Mouse (Mus musculus) limb, embryonic 10.5 days (tissue): ENCODE data around the gene Myo9b. TPM values are rescaled to one million over a fixed set of nuclear protein-coding genes. Genes with fewer than 3 reads are reported as not detected.
"Not testable (repeated sequence)": the region's sequence is repeated elsewhere in the genome, so short reads cannot be mapped to it uniquely, and the experiment has no call there.

Experiments used
- DNase-seq: peaks from one replicate; pipeline ENCODE4 v3.0.0-alpha.2; 2017; ENCODE audit warnings: low spot score
- H3K27ac ChIP-seq: fragments of 300-500 bp; sonication (generic); 2 replicates; pipeline ENCODE4 v1.5.1; 2016; ENCODE audit warnings: mild to moderate bottlenecking
- H3K27me3 ChIP-seq: fragments of 300-500 bp; sonication (generic); 2 replicates; pipeline ENCODE4 v1.6.1; 2016; ENCODE audit warnings: low read depth, mild to moderate bottlenecking; ENCODE audit not compliant: poor library complexity, severe bottlenecking
- H3K36me3 ChIP-seq: fragments of 300-500 bp; sonication (generic); 2 replicates; pipeline ENCODE4 v1.6.1; 2016; ENCODE audit warnings: mild to moderate bottlenecking, moderate library complexity
- H3K4me1 ChIP-seq: fragments of 300-500 bp; sonication (generic); 2 replicates; pipeline ENCODE4 v1.6.1; 2016
- H3K4me3 ChIP-seq: fragments of 300-500 bp; sonication (generic); 2 replicates; pipeline ENCODE4 v1.5.1; 2016; ENCODE audit warnings: mild to moderate bottlenecking, moderate library complexity
- H3K9me3 ChIP-seq: fragments of 300-500 bp; sonication (generic); replicated peaks from 2 replicates; pipeline ENCODE4 v1.6.1; 2016; ENCODE audit warnings: mild to moderate bottlenecking
- whole genome bisulfite sequencing: fragments of 180-500 bp; shearing (Covaris S2); methylation state at CpG from one replicate; pipeline ENCODE4 v1.1.7; 2016; 5-methylcytosine and 5-hydroxymethylcytosine counted together
- polyA plus RNA-seq: library from polyadenylated mRNA; unstranded; fragments of >200 nt; fragmentation: Nextera tagmentation; extraction: Ambion mirVana; gene quantifications from 2 replicates; pipeline ENCODE4 v1.2.1, GENCODE M21; 2016

Myo9b gene
- polyA plus RNA-seq, 1 experiment from 2014 or later = 35.4 TPM

DNA sequence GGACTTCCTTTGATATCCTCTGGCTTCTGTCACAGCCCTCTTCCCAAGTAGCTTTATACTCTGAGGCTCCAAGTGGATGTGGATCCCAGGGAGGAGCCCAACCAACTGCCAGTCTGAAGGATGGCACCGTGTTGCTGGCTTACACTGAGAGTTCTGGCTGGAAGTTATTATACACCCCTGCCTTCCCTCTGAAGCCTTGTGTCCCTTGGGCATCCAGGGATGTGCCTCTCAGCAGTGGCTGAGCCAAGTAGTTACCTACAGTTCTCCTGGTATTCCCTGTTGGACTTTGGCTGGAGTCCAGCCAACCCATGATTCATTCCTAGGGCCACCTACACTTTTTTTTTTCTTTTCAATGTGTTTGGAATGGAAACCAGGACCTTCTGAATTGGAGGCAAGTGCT is 9.2 kb downstream of the Myo9b start:
- WGBS = 92% methylated on average over 1 of the region's 1 CpGs
- not testable (repeated sequence) for H3K9me3 ChIP-seq, H3K27me3 ChIP-seq, H3K4me1 ChIP-seq, H3K27ac ChIP-seq, H3K4me3 ChIP-seq, H3K36me3 ChIP-seq, DNase-seq

DNA sequence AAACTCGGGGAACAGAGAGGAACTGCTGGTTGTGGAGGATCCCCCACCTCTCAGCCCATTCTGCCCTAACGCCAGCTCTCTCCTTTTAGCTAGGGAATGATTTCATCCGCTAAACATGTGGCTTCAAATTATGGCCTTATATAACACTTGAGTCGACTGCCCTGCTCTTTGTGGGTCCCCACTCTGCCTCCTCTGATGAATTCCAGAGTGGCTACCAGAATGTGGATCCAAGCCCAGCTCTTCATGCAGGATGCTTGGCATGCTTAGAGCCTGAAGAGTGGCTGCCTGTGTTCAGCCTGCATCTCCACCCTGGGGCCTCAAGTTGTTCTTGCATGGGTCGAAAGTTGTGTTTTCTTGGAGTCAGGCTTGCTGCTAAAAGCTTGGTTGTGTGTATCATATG is 10.1 kb downstream of the Myo9b start:
- Histone ChIP-seq H3K27ac (no peak overlapping the region), H3K4me3 (no peak overlapping the region), H3K36me3 (0 out of 2 replicates have a peak, but pooled peaks cover 4% of the 10 kb centered on the region), H3K4me1 (0 out of 2 replicates have a peak, but pooled peaks cover 5% of the 10 kb centered on the region), H3K27me3 (no peaks in the 10 kb centered on the region), H3K9me3 (no peaks in the 10 kb centered on the region)
- no peak for DNase-seq
- 86% methylated on average over 5 of the region's 5 CpGs for WGBS

DNA sequence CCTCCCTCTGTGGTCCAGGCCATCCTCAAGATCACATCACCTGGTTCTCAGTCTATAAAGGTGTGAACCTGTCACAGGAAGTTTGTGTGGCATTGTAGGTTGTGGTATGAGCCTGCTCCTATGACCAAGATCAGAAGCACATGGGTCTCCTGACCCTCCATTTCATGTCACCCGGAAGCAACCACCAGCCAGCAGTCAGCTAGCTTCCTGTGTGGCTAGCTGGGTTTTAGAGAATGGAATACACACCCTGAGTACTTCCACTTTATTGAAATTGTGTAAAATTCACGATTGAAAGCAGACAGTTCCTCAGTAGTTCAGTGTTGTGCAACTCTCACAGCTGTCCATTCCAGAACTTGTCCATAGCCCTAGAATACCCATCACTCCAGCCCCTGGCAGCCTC is 13.7 kb downstream of the Myo9b start:
- not testable (repeated sequence) for DNase-seq, H3K4me1 ChIP-seq, H3K9me3 ChIP-seq, H3K27ac ChIP-seq, H3K27me3 ChIP-seq, H3K4me3 ChIP-seq
- 88% methylated on average over 2 of the region's 2 CpGs for whole genome bisulfite sequencing
- H3K36me3 ChIP-seq = peaks cover 33% of the 10 kb centered on the region

DNA sequence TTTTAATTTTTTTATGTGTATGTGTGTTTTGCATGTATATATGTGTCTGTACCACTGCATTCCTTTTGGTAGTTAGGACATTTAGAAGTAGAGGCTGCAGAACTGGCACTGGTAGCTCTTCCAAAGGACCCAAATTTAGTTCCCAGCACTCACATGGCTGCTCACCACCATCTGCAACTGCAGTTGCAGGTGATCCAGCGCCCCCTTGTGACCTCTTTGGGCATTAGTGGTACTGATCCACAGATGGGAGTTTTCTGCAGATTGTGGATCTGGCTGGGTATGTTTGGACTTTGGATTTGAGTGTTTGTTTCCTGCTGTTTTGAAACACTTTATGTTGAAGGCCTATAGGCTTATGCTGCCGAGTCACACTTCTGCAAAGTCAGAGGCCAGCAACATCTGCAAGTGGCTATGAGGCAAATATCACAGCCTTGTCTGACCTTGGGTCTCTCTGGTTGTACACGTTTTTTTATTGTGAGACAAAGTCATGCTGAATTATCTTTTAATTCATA is 16.0 kb downstream of the Myo9b start:
- no peaks in the 10 kb centered on the region for H3K4me1 ChIP-seq
- H3K4me3 ChIP-seq = no peak overlapping the region
- no peak for DNase-seq
- no peak overlapping the region for H3K27ac ChIP-seq
- no peaks in the 10 kb centered on the region for H3K27me3 ChIP-seq
- 61% methylated on average over 3 of the region's 3 CpGs for WGBS
- H3K9me3 ChIP-seq = no peaks in the 10 kb centered on the region
- H3K36me3 ChIP-seq = peaks cover 48% of the 10 kb centered on the region

DNA sequence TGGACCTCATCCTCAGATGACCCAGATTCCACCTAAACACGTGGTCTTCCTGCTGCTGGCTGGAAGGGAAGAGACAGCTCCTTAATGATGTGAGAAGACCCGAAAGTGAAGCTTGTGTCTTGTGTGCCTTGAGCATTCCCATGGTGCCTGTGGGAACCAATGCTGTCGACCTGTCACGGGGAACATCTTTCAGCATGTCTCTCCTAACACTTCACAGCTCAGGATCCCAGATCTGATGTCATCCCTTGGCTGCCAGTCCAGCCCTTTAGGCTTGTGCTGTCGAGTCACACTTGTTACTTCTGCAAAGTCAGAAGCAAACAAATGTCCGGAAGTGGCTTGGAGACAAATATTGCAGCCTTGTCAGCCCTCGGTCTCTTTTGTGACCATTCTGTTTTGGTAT is 16.6 kb downstream of the Myo9b start:
- Histone ChIP-seq H3K9me3 (no peaks in the 10 kb centered on the region), H3K4me3 (no peak overlapping the region), H3K27me3 (no peaks in the 10 kb centered on the region), H3K4me1 (no peaks in the 10 kb centered on the region), H3K27ac (no peak overlapping the region), H3K36me3 (peaks cover 51% of the 10 kb centered on the region)
- DNase-seq = no peak
- WGBS = 88% methylated on average over 7 of the region's 7 CpGs

DNA sequence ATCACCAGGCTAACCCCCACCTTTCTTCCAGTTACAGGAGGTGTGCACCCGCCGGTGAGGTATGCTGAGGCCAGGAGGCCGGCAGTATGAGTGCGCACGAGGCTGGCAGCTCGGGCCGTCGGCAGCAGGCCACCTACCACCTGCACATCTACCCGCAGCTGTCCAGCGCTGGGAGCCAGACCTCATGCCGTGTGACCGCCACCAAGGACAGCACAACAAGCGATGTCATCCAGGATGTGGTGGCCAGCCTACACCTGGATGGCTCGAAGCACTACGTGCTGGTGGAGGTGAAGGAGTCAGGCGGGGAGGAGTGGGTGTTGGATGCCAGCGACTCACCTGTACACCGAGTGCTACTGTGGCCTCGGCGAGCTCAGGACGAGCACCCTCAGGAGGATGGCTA is 17.7 kb downstream of the Myo9b start:
- no peaks in the 10 kb centered on the region for H3K27me3 ChIP-seq
- H3K36me3 ChIP-seq = peaks cover 59% of the 10 kb centered on the region
- no peak overlapping the region for H3K27ac ChIP-seq
- WGBS = 96% methylated on average over 21 of the region's 21 CpGs
- H3K9me3 ChIP-seq = no peaks in the 10 kb centered on the region
- H3K4me3 ChIP-seq = no peak overlapping the region
- no peak for DNase-seq
- H3K4me1 ChIP-seq = no peaks in the 10 kb centered on the region

DNA sequence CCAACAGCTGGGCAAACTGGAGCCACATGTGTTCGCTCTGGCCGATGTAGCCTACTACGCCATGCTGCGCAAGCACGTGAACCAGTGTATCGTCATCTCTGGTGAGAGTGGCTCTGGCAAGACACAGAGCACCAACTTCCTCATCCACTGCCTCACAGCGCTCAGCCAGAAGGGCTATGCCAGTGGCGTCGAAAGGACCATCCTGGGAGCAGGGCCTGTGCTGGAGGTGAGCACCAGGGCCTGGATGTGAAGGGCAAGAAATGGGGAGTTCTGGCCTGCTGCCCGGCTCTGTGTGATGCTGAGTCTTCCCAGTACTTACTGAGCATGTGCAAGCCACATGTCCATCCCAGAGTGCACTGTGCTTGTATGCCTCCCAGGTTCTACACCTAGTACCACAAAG is 18.4 kb downstream of the Myo9b start:
- WGBS = 97% methylated on average over 10 of the region's 10 CpGs
- Histone ChIP-seq H3K4me3 (no peak overlapping the region), H3K4me1 (no peaks in the 10 kb centered on the region), H3K27ac (no peak overlapping the region), H3K36me3 (peaks cover 65% of the 10 kb centered on the region), H3K27me3 (no peaks in the 10 kb centered on the region), H3K9me3 (no peaks in the 10 kb centered on the region)
- no peak for DNase-seq

DNA sequence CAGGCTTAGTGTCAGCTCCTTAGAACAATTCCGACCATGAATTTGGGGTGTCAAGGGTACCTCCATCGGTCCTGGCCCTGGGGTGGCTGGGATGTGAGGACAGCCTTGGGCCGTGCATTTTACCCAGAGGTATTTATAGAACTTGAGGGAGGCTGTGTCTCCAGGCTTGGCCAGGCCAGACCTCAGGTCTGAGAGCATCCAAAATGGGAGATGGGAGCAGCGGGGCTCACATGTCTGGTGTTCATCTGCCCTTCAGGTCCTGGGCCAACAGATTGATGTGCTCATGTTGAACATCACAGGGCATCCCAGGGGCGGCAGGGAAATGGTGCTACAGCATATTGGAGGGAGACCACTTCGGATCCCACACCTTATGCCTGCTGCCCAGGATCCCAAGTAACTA is 18.8 kb downstream of the Myo9b start:
- DNase-seq = no peak
- Histone ChIP-seq H3K4me1 (no peaks in the 10 kb centered on the region), H3K27ac (no peak overlapping the region), H3K4me3 (no peak overlapping the region), H3K36me3 (peaks cover 69% of the 10 kb centered on the region), H3K9me3 (no peaks in the 10 kb centered on the region), H3K27me3 (no peaks in the 10 kb centered on the region)
- 91% methylated on average over 6 of the region's 6 CpGs for WGBS

DNA sequence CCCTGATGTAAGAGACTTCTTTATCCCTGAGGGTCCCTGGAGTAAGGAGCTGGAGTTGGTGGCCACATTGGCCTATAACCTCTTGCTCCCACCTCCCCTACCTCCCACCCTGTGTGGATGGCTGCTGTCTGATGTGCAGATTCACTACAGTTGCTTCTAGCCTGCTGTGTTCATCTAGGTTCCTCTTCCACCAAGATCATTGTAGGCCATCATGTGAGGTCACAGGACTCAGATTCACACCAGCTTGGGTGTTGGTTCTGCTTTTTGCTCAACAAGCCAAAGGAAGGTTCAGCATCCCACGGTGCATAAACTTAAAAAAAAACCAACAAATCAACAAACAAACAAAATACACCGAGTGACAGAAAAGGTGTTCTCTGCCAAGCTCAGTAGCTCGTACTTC is 21.4 kb downstream of the Myo9b start:
- not testable (repeated sequence) for H3K4me3 ChIP-seq, H3K27me3 ChIP-seq, H3K4me1 ChIP-seq, DNase-seq, H3K9me3 ChIP-seq, H3K27ac ChIP-seq
- WGBS = 94% methylated on average over 3 of the region's 3 CpGs
- peaks cover 74% of the 10 kb centered on the region for H3K36me3 ChIP-seq

DNA sequence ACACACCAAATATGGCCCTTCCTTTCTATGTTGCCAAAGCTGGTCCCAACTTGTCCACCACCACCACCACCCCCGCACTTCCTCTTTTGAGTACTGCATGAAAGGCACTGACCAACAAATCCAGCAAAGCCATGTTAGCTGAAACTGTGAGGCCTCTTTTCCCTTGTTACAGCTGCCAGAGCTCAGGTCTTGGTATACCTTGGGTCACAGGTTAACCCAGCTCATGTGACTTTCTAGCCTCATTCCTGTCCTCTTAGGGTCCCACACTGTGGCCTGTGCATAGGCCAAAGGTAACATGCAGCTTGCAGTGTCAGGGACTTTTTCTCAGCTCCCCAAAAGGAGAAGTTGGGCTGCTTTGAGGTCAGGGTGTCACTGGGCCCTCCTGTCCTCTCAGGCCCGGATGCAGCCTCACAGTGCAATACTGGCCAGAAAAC is 23.7 kb downstream of the Myo9b start:
- H3K27ac ChIP-seq = no peak overlapping the region
- no peak for DNase-seq
- H3K27me3 ChIP-seq = no peaks in the 10 kb centered on the region
- H3K9me3 ChIP-seq = no peaks in the 10 kb centered on the region
- H3K36me3 ChIP-seq = peaks cover 52% of the 10 kb centered on the region
- H3K4me3 ChIP-seq = no peak overlapping the region
- WGBS = 92% methylated on average over 2 of the region's 2 CpGs
- no peaks in the 10 kb centered on the region for H3K4me1 ChIP-seq

DNA sequence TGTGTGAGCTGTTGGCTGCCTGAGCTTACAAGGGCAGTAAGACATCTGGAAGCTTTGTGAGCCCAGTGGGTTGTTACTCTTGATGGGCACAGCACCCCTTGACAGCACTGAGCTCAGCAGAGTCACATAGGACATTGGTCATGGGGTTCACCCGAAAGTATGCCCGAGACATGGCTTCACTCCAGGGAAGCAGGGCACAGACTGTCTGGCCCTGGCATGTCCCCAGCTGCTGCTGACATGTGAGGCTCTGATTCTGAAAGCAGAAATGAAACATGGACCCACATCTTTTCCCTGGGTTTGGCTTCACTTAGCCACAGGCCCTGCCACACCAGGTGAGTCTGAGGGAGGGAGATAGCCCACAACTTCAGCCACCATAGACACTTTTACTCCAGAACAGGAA is 24.3 kb downstream of the Myo9b start:
- Histone ChIP-seq H3K27ac (no peak overlapping the region), H3K27me3 (no peaks in the 10 kb centered on the region), H3K4me1 (no peaks in the 10 kb centered on the region), H3K9me3 (no peaks in the 10 kb centered on the region), H3K4me3 (no peak overlapping the region), H3K36me3 (peaks cover 48% of the 10 kb centered on the region)
- 97% methylated on average over 2 of the region's 2 CpGs for WGBS
- no peak for DNase-seq

DNA sequence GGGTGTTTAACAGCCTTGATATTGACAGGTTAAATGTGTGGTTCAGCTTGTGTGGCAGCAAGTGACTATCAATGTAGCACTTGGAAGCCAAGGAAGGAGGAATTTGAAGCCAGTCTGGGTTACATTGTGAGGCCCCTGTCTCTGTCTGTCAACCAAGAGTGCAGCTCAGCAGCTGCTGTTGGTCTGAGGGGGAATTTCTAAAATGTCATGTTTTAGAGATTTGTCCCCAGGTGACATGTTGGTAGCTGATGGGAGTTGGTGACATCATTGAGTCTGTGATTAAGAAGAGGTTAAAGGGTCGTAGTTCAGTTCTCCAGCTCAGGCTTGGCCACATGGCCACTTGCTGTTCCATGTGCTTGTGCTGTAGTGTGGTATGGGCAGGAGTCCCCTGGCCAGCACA is 24.9 kb downstream of the Myo9b start:
- no peak for DNase-seq
- Histone ChIP-seq H3K4me3 (no peak overlapping the region), H3K36me3 (peaks cover 51% of the 10 kb centered on the region), H3K9me3 (no peaks in the 10 kb centered on the region), H3K4me1 (no peaks in the 10 kb centered on the region), H3K27me3 (no peaks in the 10 kb centered on the region), H3K27ac (no peak overlapping the region)
- WGBS = 93% methylated on average over 1 of the region's 1 CpGs

DNA sequence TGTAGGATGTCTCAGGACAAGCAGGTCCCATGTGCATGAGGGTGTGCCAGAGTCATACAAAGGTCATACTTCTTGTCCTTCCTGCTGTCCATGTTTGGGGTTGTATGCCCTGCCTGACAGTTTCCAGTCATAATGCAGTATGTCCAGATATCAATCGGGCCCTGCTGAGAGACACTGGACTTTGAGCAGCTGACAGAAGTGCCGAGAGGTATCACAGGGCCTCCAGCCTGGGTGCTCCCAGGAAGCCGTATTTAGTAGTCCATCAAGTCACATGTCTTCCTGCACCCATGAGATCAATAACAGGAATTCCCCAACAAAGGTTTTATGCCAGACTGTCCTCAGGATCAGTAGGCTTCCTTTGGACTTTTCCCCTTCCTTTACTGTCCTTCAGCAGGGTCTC is 27.2 kb downstream of the Myo9b start:
- Histone ChIP-seq H3K4me1 (no peaks in the 10 kb centered on the region), H3K36me3 (peaks cover 56% of the 10 kb centered on the region), H3K9me3 (no peaks in the 10 kb centered on the region), H3K4me3 (no peak overlapping the region), H3K27me3 (no peaks in the 10 kb centered on the region), H3K27ac (no peak overlapping the region)
- WGBS = 90% methylated on average over 3 of the region's 3 CpGs
- DNase-seq = no peak

DNA sequence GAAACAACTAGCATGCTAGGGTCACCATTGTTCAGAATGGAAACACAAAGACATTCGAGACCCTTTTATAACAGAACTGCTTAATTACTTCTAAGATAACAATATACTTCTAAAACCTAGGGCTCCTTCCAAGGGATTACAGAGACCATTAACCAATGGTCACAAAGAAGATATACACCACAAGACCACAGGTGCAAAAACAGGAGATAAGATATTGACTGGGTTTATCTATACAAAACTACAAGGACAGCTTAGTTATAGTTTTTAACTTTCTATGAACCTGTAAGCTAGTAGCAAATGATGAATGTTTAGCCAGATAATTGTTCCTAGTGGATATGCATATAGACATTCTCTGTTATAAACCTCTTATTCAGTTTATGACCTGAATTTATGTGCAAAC is 30.3 kb downstream of the Myo9b start:
- H3K36me3 ChIP-seq = peaks cover 34% of the 10 kb centered on the region
- H3K27ac ChIP-seq = no peak overlapping the region
- WGBS = 95% methylated on average over 1 of the region's 1 CpGs
- no peak for DNase-seq
- no peaks in the 10 kb centered on the region for H3K9me3 ChIP-seq
- no peak overlapping the region for H3K4me3 ChIP-seq
- no peaks in the 10 kb centered on the region for H3K27me3 ChIP-seq
- H3K4me1 ChIP-seq = no peaks in the 10 kb centered on the region
